Mouse (Mus musculus) CH12.LX (cell line): Measurements from ENCODE around the gene Tsnaxip1. TPM values are rescaled to one million over a fixed set of nuclear protein-coding genes. Genes with fewer than 3 reads are reported as not detected.

Experiments used
- DNase-seq: peaks from one replicate; pipeline ENCODE4 v3.0.0-alpha.2; 2013; ENCODE audit errors: extremely low read depth
- H3K27ac ChIP-seq: 2 replicates; pipeline ENCODE4 v1.5.1; 2012; ENCODE audit warnings: low read depth, mild to moderate bottlenecking, control low read depth, moderate library complexity; ENCODE audit not compliant: insufficient read depth
- H3K27me3 ChIP-seq: replicated peaks from 2 replicates; pipeline ENCODE3; 2012; ENCODE audit warnings: inconsistent platforms
- H3K36me3 ChIP-seq, 2 experiments: replicated peaks in 1 of 2; 2 replicates each; pipeline versions ENCODE3 to v1.6.1; 2012; ENCODE audit warnings: inconsistent platforms in 1 of 2, low read length in 1 of 2, mild to moderate bottlenecking in 1 of 2, mixed read lengths in 1 of 2, moderate library complexity in 1 of 2; ENCODE audit not compliant: control insufficient read depth in 1 of 2, insufficient read depth in 1 of 2
- H3K4me1 ChIP-seq, 2 experiments: 2 replicates each; pipeline ENCODE4 v1.6.1; 2012; ENCODE audit warnings: inconsistent platforms in 1 of 2, moderate library complexity in 1 of 2; ENCODE audit not compliant: insufficient read depth in 2 of 2, control insufficient read depth in 1 of 2
- H3K4me2 ChIP-seq: 2 replicates; pipeline ENCODE4 v1.6.1; 2012; ENCODE audit warnings: low read depth, mild to moderate bottlenecking, control low read depth; ENCODE audit not compliant: poor library complexity, insufficient read depth, severe bottlenecking
- H3K4me3 ChIP-seq, 3 experiments: fragments of 150-350 bp in 1 of 3; sonication (generic) in 1 of 3; replicated peaks in 1 of 3; 2 replicates each; pipeline versions ENCODE3 to v1.5.1; 2011 to 2012; ENCODE audit warnings: low read depth in 2 of 3, low read length in 2 of 3, mild to moderate bottlenecking in 2 of 3, moderate library complexity in 2 of 3, control low read depth in 1 of 3, improper control_type of control experiment in 1 of 3, inconsistent platforms in 1 of 3, mixed read lengths in 1 of 3; ENCODE audit not compliant: poor library complexity in 1 of 3
- H3K79me2 ChIP-seq: replicated peaks from 2 replicates; pipeline ENCODE4 v1.6.1; 2012; ENCODE audit warnings: mild to moderate bottlenecking, moderate library complexity; ENCODE audit not compliant: control insufficient read depth, poor library complexity, insufficient read depth, severe bottlenecking; ENCODE audit errors: extremely low read depth
- H3K9ac ChIP-seq: 2 replicates; pipeline ENCODE4 v1.6.1; 2012; ENCODE audit warnings: low read depth, mild to moderate bottlenecking, control low read depth, moderate library complexity; ENCODE audit not compliant: insufficient read depth
- H3K9me3 ChIP-seq: replicated peaks from 2 replicates; pipeline ENCODE3; 2012; ENCODE audit warnings: low read length, inconsistent platforms, mixed read lengths
- BHLHE40 ChIP-seq: IDR thresholded peaks from 2 replicates; pipeline ENCODE4 v1.6.1; 2011; ENCODE audit warnings: mild to moderate bottlenecking, low read depth, low read length, improper control_type of control experiment
- CHD1 ChIP-seq: IDR thresholded peaks from 2 replicates; pipeline ENCODE4 v1.6.1; 2012; ENCODE audit warnings: low read depth, low read length, improper control_type of control experiment, inconsistent platforms
- CHD2 ChIP-seq: IDR thresholded peaks from 2 replicates; pipeline ENCODE4 v1.6.1; 2011; ENCODE audit warnings: low read length, improper control_type of control experiment
- E2F4 ChIP-seq: IDR thresholded peaks from 2 replicates; pipeline ENCODE4 v1.6.1; 2011; ENCODE audit warnings: low read depth, low read length, improper control_type of control experiment; ENCODE audit not compliant: insufficient replicate concordance
- ELF1 ChIP-seq: IDR thresholded peaks from 2 replicates; pipeline ENCODE4 v1.6.1; 2014; ENCODE audit warnings: low read depth, mild to moderate bottlenecking, inconsistent platforms, low read length, improper control_type of control experiment
- EP300 ChIP-seq: IDR thresholded peaks from 2 replicates; pipeline ENCODE4 v1.6.1; 2011; ENCODE audit warnings: low read length, improper control_type of control experiment
- ETS1 ChIP-seq: conservative IDR thresholded peaks from 2 replicates; pipeline ENCODE4 v1.6.1; 2012; ENCODE audit warnings: low read depth, mild to moderate bottlenecking, inconsistent platforms, low read length, improper control_type of control experiment, moderate library complexity
- GABPA ChIP-seq: IDR thresholded peaks from 2 replicates; pipeline ENCODE4 v1.6.1; 2012; ENCODE audit warnings: low read depth, low read length, improper control_type of control experiment, inconsistent platforms; ENCODE audit not compliant: insufficient replicate concordance
- HCFC1 ChIP-seq: IDR thresholded peaks from 2 replicates; pipeline ENCODE4 v1.6.1; 2012; ENCODE audit warnings: low read depth, mild to moderate bottlenecking, inconsistent platforms, low read length, improper control_type of control experiment
- IRF4 ChIP-seq: IDR thresholded peaks from 2 replicates; pipeline ENCODE4 v1.6.1; 2014; ENCODE audit warnings: low read depth, mild to moderate bottlenecking, inconsistent platforms, low read length, improper control_type of control experiment
- JUN ChIP-seq: IDR thresholded peaks from 2 replicates; pipeline ENCODE4 v1.6.1; 2011; ENCODE audit warnings: low read depth, mild to moderate bottlenecking, low read length, improper control_type of control experiment, moderate library complexity; ENCODE audit not compliant: insufficient read depth
- JUND ChIP-seq: conservative IDR thresholded peaks from 2 replicates; pipeline ENCODE4 v1.6.1; 2011; ENCODE audit warnings: low read depth, low read length, improper control_type of control experiment
- KAT2A ChIP-seq: IDR thresholded peaks from 2 replicates; pipeline ENCODE4 v1.6.1; 2012; ENCODE audit warnings: low read length, improper control_type of control experiment, inconsistent platforms; ENCODE audit not compliant: insufficient replicate concordance
- MAFK ChIP-seq: IDR thresholded peaks from 2 replicates; pipeline ENCODE4 v1.6.1; 2011; ENCODE audit warnings: low read length, improper control_type of control experiment; ENCODE audit not compliant: insufficient replicate concordance
- MAX ChIP-seq: IDR thresholded peaks from 2 replicates; pipeline ENCODE4 v1.6.1; 2011; ENCODE audit warnings: low read length, improper control_type of control experiment
- MAZ ChIP-seq: IDR thresholded peaks from 2 replicates; pipeline ENCODE4 v1.6.1; 2012; ENCODE audit warnings: low read depth, mild to moderate bottlenecking, inconsistent platforms, low read length, improper control_type of control experiment, moderate library complexity
- MEF2A ChIP-seq: IDR thresholded peaks from 2 replicates; pipeline ENCODE4 v1.6.1; 2014; ENCODE audit warnings: low read depth, mild to moderate bottlenecking, inconsistent platforms, low read length, improper control_type of control experiment, borderline replicate concordance
- MXI1 ChIP-seq: IDR thresholded peaks from 2 replicates; pipeline ENCODE4 v1.6.1; 2011; ENCODE audit warnings: mild to moderate bottlenecking, low read depth, low read length, improper control_type of control experiment
- MYC ChIP-seq: IDR thresholded peaks from 2 replicates; pipeline ENCODE4 v1.6.1; 2011; ENCODE audit warnings: low read depth, mild to moderate bottlenecking, improper control_type of control experiment, low read length
- NELFE ChIP-seq: IDR thresholded peaks from 2 replicates; pipeline ENCODE4 v1.6.1; 2011; ENCODE audit warnings: low read depth, low read length, improper control_type of control experiment
- NRF1 ChIP-seq: IDR thresholded peaks from 2 replicates; pipeline ENCODE4 v1.6.1; 2014; ENCODE audit warnings: low read depth, mild to moderate bottlenecking, inconsistent platforms, low read length, improper control_type of control experiment, moderate library complexity
- PAX5 ChIP-seq: IDR thresholded peaks from 2 replicates; pipeline ENCODE4 v1.6.1; 2012; ENCODE audit warnings: low read length, inconsistent platforms, mixed read lengths
- POLR2A ChIP-seq: IDR thresholded peaks from 2 replicates; pipeline ENCODE4 v1.6.1; 2011; ENCODE audit warnings: low read depth, mild to moderate bottlenecking, improper control_type of control experiment, low read length
- POLR2AphosphoS2 ChIP-seq: IDR thresholded peaks from 2 replicates; pipeline ENCODE4 v1.6.1; 2011; ENCODE audit warnings: low read depth, low read length, improper control_type of control experiment
- SIN3A ChIP-seq: IDR thresholded peaks from 2 replicates; pipeline ENCODE4 v1.6.1; 2012; ENCODE audit warnings: low read length, improper control_type of control experiment, inconsistent platforms
- TBP ChIP-seq: conservative IDR thresholded peaks from 2 replicates; pipeline ENCODE4 v1.6.1; 2011; ENCODE audit warnings: low read depth, low read length, improper control_type of control experiment
- USF1 ChIP-seq: IDR thresholded peaks from 2 replicates; pipeline ENCODE4 v1.6.1; 2014; ENCODE audit warnings: low read depth, mild to moderate bottlenecking, inconsistent platforms, low read length, improper control_type of control experiment
- USF2 ChIP-seq: conservative IDR thresholded peaks from 2 replicates; pipeline ENCODE4 v1.6.1; 2011; ENCODE audit warnings: low read depth, low read length, improper control_type of control experiment
- ZMIZ1 ChIP-seq: IDR thresholded peaks from 2 replicates; pipeline ENCODE4 v1.6.1; 2012; ENCODE audit warnings: low read depth, mild to moderate bottlenecking, inconsistent platforms, low read length, improper control_type of control experiment
- dilution Hi-C: fragments of 300-500 bp; cut with MboI; formaldehyde crosslinking; loops from 2 replicates; pipeline ENCODE4 v1.14.3; 2020; ENCODE audit warnings: low sequenced_read_pairs; ENCODE audit not compliant: extremely low pct_unique_long_range_greater_than_20kb, extremely low pct_ligation_motif_present
- in situ Hi-C: fragments of 300-500 bp; cut with MboI; formaldehyde crosslinking; loops from 3 replicates; pipeline ENCODE4 v1.14.3; 2019; ENCODE audit warnings: low sequenced_read_pairs, low pct_ligation_motif_present, low pct_unique_long_range_greater_than_20kb, mixed read lengths
- polyA plus RNA-seq: library from polyadenylated mRNA; unstranded; fragments of >175 nt; gene quantifications from 2 replicates; pipeline ENCODE4 v1.2.1, GENCODE M21; 2012; ENCODE audit warnings: low read depth; ENCODE audit not compliant: insufficient read length
- total RNA-seq, 2 experiments: library from RNA; depleted of rRNA; stranded (reverse); fragments of 300-350 nt in 1 of 2; fragments of >200 nt in 1 of 2; gene quantifications; 2 replicates each; pipeline ENCODE4 v1.2.3; 2012 to 2014

Tsnaxip1 gene
- total and polyA plus RNA-seq, 3 experiments, result 0.13 to 0.50 (median 0.13) TPM

- no peaks in the 10 kb centered on the region for H3K9me3 ChIP-seq
- no peak overlapping the region for H3K27ac ChIP-seq
- peaks cover 7 to 22% of the 10 kb centered on the region in 2 experiments for H3K4me1 ChIP-seq
- in situ Hi-C loops, result loop anchor here (5.0 kb wide), 1 partner anchor 37 kb away; no protein-coding TSS in a partner anchor
- no peaks in the 10 kb centered on the region for H3K27me3 ChIP-seq
- H3K79me2 ChIP-seq, result no peaks in the 10 kb centered on the region; the same call in 1 of the 2 replicates
- no peak overlapping the region for H3K4me2 ChIP-seq
- TF ChIP-seq IRF4 (no peak), USF2 (no peak), HCFC1 (no peak), USF1 (no peak)
- dilution Hi-C loops, result no loop called here
- no peak for DNase-seq
- no peak overlapping the region for H3K9ac ChIP-seq
- H3K36me3 ChIP-seq, result peaks cover 4 to 54% of the 10 kb centered on the region in 2 experiments
- H3K4me3 ChIP-seq, result no peak overlapping the region
Observed at GRCm38 (mm10) chr8:105799091-105799812, 28.3 kb upstream of the Tsnaxip1 start.

- no peak overlapping the region for H3K9ac ChIP-seq
- in situ Hi-C loops (no loop called here), dilution Hi-C loops (no loop called here)
- no peaks in the 10 kb centered on the region for H3K27me3 ChIP-seq
- peak; percentile 29 for DNase-seq
- no peak overlapping the region for H3K4me3 ChIP-seq
- H3K4me1 ChIP-seq, result peaks cover 7 to 28% of the 10 kb centered on the region in 2 experiments
- H3K27ac ChIP-seq, result no peak overlapping the region
- peaks cover 0 to 53% of the 10 kb centered on the region in 2 experiments for H3K36me3 ChIP-seq
- H3K4me2 ChIP-seq, result no peak overlapping the region; the same call in 1 of the 2 replicates
- no peaks in the 10 kb centered on the region for H3K9me3 ChIP-seq
- no peaks in the 10 kb centered on the region; the same call in 1 of the 2 replicates for H3K79me2 ChIP-seq
- TF ChIP-seq JUND (peak; percentile 84), ETS1 (no peak), MEF2A (no peak), TBP (no peak), BHLHE40 (no peak), IRF4 (0 out of 2 replicates have a peak, but pooled peaks have one; percentile 34), MAZ (no peak), PAX5 (no peak), E2F4 (no peak), NRF1 (no peak), ZMIZ1 (no peak), CHD1 (no peak), POLR2AphosphoS2 (no peak), MAFK (no peak), KAT2A (no peak), MXI1 (no peak), JUN (peak; percentile 78), POLR2A (no peak), MAX (no peak), MYC (no peak), NELFE (no peak), EP300 (peak; percentile 47), ELF1 (no peak), GABPA (no peak), CHD2 (no peak), SIN3A (no peak)
Observed at GRCm38 (mm10) chr8:105801153-105801904, 26.2 kb upstream of the Tsnaxip1 start.
